Mouse (Mus musculus) kidney, adult 18-20 months (tissue): ENCODE results near the gene Gm28038.
A peak's percentile ranks its signal among the peaks of the same experiment; 100 is the strongest.

Source experiments
- DNase-seq: peaks from one replicate; pipeline ENCODE4 v3.0.0; 2021

The Gm28038 gene

DNA sequence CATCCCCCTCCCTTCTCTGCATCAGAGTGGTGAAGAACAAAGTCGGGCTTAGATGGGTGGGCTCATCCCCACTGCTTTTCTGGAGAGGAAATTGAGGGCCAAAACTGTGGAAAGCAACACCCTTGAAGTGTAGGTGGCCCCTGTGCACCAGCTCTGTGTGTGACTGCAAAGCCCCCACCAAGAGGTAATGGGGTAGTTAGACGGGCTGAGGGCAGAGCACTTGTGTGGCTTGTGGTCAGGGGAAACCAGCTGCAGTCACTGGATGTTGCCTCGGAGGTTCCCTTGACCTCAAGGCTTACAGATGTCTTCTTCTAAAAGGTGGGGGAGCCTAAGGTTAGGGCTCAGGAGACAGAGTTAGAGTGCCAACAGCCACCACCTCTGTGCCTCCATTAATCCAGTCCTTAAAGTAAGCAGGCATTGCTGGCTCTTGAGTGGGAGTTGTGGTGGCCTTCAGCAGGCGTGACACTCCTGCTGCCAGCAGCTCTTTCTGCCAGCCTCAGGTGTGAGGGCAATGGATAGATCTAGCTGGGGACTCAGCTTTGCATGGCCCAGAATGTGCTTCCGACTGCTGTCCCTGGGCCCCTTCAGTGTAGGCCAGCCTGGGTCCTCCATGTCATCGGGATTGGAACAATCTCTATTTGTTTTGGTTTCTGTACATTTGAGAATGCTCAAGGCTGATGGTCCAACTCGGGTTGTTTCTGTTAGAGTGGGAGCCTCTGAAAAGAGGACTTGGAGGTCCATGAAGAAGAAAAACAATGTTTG is 23.0 kb upstream of the Gm28038 start:
- DNase-seq = peak; percentile 7

DNA sequence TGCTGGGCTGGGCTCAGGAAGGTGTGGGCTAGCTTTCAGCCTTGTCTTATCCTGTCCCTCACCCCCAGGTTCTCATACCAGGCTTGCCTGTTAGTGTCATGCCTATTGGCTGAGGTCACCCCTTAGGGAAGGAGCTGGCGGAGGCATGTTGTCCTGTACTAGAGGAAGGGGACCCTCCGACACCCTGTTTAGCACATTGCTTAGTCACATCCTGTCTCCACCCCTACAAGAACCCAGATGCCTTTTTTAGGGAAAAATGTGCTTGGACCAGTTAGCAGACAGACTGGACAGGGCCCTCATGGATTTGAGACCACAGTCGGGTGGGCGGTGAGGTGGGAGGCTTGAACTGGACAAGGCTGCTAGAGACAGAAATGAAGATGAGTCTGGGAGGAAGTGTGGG is 22.2 kb upstream of the Gm28038 start:
- peak; percentile 51 for DNase-seq

DNA sequence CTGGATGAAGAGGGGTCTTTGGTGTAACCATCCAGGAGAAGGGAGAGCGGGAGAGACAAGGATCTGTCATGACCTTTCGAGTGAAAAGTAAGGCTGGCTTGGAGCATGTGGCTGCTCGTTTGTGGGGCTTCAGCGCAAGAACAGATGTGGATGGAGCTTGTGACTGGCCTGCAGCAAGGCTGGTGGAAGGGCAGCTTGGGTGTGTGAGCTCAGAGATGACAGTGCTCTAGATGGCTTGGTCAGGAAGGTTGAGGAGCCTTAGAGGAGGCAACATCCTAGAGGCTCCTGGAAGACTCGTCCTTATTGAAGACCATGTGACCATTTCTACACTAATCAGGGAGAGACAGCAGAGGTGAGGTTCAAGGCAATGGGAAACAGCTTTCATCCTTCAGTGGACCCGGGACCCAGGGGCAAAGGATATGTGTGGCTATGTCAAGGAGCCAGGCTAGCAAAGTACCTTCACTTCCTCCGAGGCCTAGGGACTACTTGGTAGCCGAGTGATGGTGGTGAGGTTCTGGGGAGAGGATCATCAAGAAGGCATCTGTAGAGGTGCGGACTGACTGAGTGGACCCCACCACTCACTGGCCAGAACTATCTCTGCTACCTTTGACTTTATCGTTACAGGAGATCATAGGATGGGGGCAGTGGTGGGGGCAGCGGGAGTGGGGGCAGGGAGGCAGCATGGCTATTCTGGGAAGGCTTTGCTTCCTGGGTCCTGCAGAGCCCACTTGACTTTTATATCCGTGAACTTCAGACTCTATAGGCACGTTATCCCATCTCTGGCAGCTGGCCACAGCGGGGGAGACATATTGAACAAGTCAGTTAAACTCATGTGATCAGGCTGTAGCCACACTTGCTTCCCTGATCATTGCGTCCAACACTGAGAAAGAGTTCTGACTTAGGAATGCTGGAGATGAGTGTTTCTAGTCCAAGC is 21.4 kb upstream of the Gm28038 start:
- peak; percentile 15 for DNase-seq

DNA sequence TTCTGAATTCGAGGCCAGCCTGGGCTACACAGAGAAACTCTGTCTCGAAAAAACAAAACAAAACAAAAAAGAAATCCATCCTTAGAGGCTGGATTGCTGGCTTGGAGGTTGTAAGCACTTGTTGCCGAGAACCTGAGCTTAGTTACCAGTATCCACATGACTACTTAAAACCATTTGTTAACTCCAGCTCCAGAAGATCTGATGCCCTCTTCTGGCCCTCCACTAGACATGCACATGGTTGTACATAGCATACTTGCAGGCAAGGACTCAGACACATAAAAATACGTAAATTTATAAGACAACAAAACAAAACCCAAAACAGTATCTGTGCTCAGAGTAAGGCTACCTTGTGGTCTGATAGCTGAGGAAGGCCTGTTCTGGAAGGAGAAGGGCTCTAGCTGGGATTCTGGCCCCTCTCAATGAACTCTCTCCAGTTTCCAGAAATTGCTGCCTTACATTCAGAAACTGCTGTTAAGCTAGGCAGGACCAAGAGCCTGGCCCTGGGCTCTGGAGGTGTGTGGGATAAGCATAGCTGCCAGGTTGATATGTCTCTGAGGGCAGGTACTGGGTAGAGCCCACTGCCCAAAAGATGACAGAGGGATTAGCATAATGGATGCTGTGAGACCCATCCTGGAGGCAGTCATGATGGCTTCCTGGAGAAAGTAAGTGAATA is 19.6 kb upstream of the Gm28038 start:
- peak; percentile 3 for DNase-seq

DNA sequence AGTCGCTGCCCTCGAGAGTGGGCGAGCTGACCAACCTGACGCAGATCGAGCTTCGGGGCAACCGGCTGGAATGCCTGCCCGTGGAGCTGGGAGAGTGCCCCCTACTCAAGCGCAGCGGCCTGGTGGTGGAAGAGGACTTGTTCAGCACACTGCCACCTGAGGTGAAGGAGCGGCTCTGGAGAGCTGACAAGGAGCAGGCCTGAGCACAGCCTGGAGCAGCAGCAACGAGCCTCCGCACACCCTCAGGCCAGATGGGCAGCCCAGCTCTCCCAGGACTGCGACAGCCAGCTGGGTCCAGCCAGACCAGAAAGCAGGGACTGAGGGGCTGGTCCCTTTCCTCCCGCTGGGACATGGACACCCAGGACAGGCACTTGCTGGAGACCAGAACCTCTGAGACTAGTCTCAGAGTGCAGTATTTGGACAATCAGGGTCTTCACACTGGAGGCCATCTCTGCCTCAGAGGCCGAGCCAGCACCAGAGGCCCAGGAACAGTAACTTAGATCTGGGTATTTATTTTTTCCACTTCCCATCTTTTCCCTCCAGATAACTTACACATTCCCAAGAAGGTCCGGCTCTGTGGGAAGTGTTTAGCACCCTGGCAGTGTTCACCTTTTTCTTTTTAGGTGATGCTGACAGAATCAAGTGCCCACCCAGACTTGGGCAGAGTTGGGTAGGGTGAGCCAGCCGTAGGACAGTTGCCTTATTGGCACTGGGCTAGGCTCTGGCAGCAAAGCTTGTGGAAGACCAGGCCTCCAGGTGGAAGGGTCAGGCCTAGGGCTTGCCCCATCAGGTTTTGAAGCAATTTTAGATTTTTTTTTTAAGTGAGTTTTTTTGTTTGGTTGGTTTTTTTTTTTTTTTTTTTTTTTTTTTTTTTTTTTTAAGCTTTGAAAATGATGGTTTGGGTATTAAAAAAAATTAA is 18.7 kb upstream of the Gm28038 start:
- peak; percentile 11 for DNase-seq

DNA sequence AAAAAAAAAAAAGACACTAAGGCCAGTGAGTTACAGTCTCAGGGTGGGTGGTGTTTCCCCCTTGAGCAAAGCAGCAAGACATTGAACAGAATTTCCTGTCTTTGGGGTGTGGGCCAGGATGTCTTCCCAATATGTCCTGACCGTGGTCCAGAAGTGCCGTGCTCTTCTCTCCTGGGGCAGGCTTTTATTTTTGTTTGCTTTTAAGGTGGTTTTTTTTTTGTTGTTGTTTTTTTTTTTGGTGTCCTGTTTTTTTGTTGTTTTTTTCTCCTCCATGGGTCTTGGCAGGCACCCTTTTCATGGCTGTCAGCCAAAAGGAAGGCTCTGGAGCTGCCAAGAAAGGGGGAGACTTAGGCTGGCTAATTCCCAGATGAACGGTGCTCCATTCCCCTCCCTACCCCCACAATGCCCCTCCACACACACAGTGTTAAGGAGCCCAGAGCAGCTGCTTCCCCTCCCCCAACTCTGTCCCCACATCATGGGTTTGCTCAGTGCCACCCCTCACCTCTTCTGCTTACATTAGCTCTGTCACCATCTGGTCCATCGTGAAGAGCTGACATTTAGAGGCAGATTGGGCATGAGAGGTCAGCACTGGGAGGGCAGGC is 17.9 kb upstream of the Gm28038 start:
- DNase-seq = peak; percentile 82

DNA sequence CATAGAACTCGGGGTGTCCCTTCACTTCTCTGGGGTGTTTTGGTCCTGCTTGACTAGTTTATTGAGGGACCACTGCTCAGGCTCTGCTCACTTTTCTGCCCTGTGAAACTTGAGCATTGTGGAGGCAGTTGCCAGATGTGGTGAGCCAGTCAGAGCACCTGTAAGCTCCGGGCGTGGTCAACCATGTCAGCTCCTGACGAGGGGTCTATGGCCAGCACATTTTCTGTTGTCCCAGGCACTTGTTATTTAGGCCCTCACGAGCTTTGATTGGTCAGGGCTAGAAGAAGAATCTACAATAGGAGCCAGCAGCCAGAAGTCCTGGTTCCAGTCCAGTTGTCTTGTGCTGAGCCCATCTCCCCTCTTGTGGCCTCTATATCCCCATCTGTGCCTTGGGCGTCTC is 17.0 kb upstream of the Gm28038 start:
- peak; percentile 9 for DNase-seq

DNA sequence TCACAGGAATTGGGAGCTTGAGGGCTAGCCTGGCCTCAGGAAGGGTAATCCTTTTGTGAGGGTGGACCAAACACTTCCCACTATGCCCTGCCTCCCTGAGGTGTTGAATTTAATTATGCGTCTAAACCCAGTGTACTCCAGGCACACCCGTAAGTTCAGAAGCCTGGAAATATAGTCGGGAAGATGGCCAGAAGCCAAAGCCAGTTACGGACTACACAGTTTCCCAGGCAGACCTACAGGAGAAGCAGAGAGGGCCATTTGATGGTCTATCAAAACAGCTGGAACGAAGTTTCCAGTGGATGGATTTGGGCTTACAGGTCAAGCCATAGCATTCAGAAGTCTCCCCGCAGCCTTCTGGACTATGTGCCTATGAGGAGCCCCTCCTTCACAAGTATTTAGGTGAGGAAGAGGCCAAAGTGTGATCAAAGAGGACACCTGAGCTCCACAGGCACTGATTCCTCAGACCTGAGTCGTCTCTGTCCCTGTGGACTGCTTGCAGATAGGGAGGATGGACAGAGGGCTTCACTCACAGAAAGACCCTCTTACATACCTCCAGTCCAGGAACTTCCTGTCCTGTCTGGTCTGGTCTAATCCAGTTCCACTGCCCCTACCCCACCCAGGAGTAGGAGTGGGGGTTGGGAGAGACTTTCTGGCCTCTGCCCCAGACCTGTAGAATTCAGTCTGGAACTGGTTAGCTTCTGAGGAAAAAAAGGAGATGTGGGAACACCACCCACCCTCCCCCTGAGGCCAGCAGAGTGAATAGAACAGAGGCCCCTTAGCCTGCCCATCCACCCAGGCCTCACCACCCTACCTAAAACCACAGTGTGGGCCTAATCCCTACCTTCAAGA is 15.9 kb upstream of the Gm28038 start:
- peak; percentile 52 for DNase-seq

DNA sequence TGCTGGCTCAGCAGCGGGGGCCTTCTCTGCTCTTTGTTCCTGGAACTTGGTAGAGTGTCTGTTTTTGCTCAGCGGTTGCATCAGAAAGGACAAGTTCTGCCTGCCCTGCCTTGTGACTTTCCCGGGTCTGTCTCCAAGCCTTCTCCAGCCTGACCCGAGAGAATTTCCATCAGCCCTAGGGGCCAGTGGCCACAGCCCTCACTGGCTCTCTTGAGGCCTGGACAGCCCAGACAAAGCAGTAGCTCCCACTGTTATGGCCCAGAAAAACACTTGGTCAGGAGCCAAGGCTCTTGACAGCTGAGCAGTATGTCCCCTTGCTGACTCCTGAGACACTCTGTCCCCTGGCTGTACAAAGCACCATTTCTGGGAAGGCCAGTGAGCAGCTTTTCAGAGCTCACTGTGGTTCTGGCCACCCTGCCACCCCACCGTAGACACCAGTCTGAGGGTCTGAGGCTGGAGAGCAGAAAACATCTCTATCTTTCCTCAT is 15.0 kb upstream of the Gm28038 start, which contains the start of gene Phyhd1:
Gene Phyhd1 (plus strand): TSS at position 437 of the 487 bp plus-strand sequence.
- peak; percentile 83 for DNase-seq

DNA sequence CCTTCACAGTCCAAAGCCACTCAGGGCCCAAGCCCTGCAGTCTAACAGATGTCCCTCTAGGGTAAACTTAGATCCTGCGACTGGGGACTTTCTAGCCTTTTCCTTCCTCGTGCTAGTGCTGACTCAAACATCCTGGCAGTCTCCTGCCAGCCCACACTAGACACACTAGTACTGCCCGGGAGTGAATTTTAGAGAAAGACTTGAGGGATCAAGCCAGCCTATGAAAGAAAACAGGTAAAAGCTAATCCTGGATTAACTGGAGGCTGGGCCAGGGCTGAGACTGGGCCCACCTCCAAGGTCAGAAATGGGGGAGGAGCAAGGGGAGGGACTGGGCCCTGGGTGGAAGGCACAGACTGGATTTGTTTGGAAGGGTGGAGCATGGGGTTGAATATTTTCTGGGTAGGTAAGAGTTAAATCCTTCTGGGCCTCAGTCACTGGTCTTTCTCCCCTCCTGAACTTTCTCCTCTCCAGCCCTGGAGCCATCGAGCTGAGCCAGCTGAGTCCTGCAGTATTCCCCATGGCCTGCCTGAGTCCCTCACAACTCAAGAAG is 14.4 kb upstream of the Gm28038 start:
- DNase-seq = peak; percentile 90

DNA sequence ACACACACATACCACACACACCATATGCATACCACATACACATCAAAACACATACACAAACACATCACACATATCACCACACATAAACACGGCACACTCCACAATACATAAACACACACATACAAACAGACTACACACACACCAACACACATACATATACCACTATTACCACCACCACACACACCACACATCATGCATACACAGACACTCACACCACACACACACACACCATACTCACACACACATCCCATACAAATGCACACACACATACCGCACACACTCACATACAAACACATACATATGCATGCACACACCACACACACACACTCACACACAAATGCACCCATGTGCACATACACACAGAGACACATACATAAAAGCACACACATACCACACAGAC is 13.4 kb upstream of the Gm28038 start:
- DNase-seq = no peak

DNA sequence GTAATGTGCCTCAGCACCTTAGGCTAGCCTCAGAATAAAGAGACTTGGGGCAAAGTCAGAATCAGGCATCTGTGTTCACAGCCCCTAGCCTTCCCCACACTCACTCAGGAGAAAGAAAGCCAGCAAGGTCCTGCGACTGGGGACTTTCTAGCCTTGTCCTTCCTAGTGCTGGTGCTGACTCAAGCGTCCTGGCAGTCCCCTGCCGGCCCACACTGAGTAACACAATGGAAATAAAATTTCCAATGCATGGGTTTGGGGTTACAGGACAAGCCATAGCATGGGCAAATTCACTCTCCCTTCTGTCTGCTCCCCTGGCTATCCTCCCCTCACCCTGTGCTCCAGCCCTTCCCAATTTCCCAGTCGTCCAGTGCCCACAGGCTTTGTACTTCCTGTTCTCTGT is 12.5 kb upstream of the Gm28038 start:
- no peak for DNase-seq

DNA sequence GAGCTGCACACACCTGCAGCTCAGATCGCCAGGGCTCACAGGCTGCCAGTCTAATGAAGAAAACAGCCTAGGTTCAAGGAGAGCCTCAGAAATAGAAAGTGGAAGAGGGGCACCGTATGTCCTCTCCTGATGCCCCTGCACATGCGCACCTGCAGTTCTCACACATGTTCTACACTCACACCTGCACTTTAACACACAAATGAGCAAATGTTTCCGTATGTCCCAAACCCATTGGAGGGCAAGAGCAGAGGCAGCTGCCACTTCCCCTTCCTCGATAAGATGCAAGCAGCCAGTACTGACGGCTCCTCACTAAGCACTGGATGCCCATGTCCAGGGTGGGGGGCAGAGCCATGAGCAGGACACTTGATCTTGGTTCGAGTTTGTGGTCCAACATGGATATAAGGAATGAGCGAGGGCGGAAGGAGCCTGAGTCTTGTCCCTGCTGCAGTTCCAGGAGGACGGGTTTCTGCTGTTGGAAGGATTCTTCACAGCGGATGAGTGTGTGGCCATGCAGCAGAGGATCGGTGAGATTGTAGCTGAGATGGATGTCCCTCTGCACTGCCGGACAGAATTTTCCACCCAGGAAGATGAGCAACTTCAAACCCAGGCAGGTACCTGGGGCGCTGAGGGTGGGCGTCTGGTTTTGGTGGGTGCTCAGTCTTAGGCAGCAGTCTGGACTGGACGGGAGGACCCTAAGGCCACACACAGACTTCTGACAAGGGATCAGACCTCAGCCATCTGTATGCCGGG is 11.4 kb upstream of the Gm28038 start:
- no peak for DNase-seq

DNA sequence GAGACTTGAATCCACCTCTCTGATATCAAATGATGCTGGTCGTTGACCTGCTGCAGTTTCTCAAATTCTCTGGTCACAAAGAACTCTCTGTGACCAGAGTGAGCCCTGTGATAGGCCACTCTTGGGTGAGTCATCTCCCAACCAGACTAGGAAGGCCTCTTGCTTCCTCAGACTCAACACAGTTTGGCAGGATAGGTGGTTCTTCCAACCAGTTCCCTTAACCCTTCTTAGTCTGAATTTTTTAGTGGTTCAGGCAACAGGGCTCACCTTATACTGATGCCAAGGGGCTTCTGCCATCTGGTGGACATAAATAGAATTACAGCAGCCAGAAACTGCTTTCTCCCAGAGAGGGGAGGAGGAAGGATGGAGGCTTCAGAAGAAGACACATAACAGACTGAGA is 10.7 kb upstream of the Gm28038 start:
- peak; percentile 72 for DNase-seq

DNA sequence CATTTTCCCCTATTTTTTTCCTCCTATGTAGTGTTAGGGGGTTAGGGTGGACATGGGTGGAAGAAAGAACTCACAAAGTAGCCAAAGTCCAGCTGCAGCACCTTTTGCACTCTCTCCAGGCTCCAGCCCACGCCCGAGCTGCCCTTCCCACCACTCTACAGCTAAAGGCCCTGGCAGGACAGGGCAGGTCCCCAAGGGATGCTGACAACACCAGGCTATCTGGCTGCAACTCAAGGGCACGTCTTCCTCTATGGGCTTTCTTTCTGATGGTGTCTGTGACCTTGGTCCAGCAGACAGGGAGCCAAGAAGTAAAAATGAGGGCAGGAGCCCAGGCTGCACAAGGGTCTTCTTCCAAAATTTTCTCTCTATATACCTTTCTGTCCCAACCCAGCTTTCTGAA is 808 bp downstream of the Gm28038 start:
- DNase-seq = no peak

DNA sequence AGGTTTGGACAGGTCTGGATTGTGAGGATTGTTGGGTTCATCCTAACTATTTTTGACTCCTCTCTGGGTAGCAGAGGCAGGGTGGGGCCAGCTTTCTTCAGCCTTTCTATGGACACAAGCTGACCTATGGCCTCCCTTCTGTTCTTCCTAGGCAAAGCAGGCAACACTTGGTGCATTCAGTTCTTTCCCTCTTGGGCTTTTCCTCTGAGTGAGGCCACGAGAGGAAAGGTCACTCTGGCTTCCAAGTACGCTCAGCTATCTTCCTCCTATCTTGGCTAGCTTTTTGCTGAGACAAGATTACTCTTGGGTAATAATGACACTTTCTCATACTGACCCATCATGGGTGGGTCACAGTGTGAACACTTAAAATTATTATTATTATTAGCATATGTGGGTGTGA is 2.4 kb downstream of the Gm28038 start:
- DNase-seq = no peak

DNA sequence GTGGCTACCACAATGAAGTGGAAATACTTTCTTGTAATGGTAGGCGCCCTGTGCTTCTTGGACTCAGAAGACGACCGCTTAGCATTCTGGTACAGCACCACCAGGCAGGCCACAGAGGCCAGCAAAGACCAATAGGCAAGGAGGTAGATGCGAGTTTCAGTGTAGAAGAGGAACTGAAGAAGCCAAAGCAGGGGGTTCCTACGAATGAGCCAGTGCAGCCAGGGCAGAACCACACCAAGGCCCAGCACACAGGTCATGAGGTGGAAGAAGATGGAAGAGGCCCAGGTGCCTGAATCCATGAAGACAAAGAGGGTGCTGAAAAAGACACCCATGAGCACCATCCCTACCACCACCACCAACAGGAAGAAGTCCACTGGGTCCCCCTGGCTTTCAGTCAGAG is 4.2 kb downstream of the Gm28038 start:
- DNase-seq = no peak

DNA sequence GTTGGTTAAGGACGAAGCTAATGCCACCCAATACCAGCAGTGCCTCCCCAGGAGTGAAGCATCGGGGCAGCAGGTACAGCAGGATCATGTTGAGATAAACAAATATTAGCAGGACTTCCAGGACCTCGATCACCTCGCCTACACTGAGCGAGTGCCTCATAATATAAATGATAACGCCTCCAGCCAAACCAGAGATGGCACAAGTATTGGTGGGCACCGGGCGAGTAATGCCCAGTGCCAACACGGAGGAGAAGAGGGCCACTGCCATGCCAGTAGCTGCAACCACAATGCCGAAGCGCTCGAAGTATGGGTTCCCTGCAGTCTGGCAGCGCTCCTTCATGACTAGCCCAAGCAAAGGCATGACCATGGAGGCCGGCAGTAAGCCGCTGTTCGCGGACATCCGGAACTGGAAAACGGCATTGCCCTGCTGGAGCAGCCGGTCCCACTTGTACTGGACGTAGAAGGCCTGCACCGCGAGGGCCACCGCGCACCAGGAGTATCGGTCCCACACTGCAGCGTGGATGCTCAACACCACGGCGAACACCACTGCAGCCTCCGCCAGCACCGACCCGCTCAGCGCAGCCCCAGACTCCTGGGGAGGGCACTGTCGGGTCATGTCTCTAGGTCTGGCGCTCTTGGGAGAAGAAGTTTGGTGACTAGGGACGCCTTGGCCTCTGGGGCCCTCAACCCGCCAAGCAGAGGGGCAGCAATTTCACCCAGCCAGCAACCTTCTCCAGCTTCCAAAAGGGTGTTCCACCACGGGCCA is 4.8 kb downstream of the Gm28038 start:
- DNase-seq = no peak
